Mouse (Mus musculus): ENCODE data around the gene Nudt3.

DNA sequence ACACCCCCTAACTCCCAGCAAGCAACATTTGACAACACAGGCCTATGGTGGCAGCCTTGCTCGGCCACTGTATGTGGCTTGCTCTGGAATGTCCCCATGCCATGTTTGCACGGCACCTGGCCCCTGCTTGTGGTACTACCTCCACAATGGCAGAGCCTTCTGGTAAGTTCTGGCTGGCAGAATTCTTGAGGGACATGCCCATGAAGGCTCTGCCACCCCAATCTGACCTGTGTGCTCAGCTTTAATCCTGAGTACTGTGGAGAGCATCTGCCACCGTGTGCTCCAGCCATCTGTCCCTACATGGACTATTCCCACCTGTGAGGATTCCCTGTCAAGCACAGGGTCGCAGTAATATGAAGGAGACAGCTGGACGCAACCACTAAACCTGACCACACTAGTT lies 22.4 kb downstream of the Nudt3 start:
- TF ChIP-seq POLR2A (IDR thresholded peaks at IDR 0.05; ENCODE audit: control insufficient read depth, extremely low read depth, insufficient read depth, low read length, poor library complexity), result no peak
- TF ChIP-seq CTCF (IDR thresholded peaks at IDR 0.05; ENCODE audit: borderline replicate concordance, control insufficient read depth, extremely low read depth, insufficient read depth, low read length, poor library complexity), result no peak
